Mouse (Mus musculus) urinary bladder, adult 2 months (tissue): ENCODE data around the gene Lgr6. TPM values are rescaled to one million over a fixed set of nuclear protein-coding genes. Genes with fewer than 3 reads are reported as not detected.

Experiments
- DNase-seq: peaks from one replicate; pipeline ENCODE4 v3.0.0; 2022; ENCODE audit warnings: low spot score
- polyA plus RNA-seq: library from polyadenylated mRNA; depleted of rRNA; stranded (reverse); fragments of >200 nt; gene quantifications from 2 replicates; pipeline ENCODE4 v1.2.3, GENCODE M21; 2012

The Lgr6 gene
- polyA plus RNA-seq, 1 experiment, result 0.34 TPM

- no peak for DNase-seq
These were observed 26.1 kb downstream of the Lgr6 start for GRCm38 (mm10) chr1:135079021-135079420.

GRCm38 (mm10) chr1:135076470-135076869, 28.6 kb downstream of the Lgr6 start:
- no peak for DNase-seq

GRCm38 (mm10) chr1:135075270-135075669, 29.8 kb downstream of the Lgr6 start:
- DNase-seq, result no peak

GRCm38 (mm10) chr1:135072643-135073042, 32.4 kb downstream of the Lgr6 start:
- no peak for DNase-seq

GRCm38 (mm10) chr1:135069841-135070240, 35.2 kb downstream of the Lgr6 start:
- DNase-seq, result no peak

- DNase-seq, result no peak
These were observed 40.6 kb downstream of the Lgr6 start for GRCm38 (mm10) chr1:135064525-135064924.

- DNase-seq, result no peak
These were observed 42.1 kb downstream of the Lgr6 start for GRCm38 (mm10) chr1:135062936-135063335.

- DNase-seq, result no peak
These were observed 43.8 kb downstream of the Lgr6 start for GRCm38 (mm10) chr1:135061300-135061699.

- no peak for DNase-seq
These were observed 44.9 kb downstream of the Lgr6 start for GRCm38 (mm10) chr1:135060174-135060573.

GRCm38 (mm10) chr1:135056901-135057300, 48.2 kb downstream of the Lgr6 start:
- no peak for DNase-seq

- DNase-seq, result no peak
These were observed 51.0 kb downstream of the Lgr6 start for GRCm38 (mm10) chr1:135054121-135054520.

GRCm38 (mm10) chr1:135044439-135044838, 60.6 kb downstream of the Lgr6 start:
- no peak for DNase-seq

GRCm38 (mm10) chr1:135036297-135036696, 68.8 kb downstream of the Lgr6 start:
- DNase-seq, result no peak

GRCm38 (mm10) chr1:135032658-135033057, 72.4 kb downstream of the Lgr6 start:
- DNase-seq, result no peak

- DNase-seq, result no peak
These were observed 75.0 kb downstream of the Lgr6 start for GRCm38 (mm10) chr1:135030121-135030520.

- DNase-seq, result no peak
These were observed 78.8 kb downstream of the Lgr6 start for GRCm38 (mm10) chr1:135026275-135026674.

GRCm38 (mm10) chr1:135023583-135023982, 81.5 kb downstream of the Lgr6 start:
- DNase-seq, result no peak

- no peak for DNase-seq
These were observed 83.1 kb downstream of the Lgr6 start for GRCm38 (mm10) chr1:135021936-135022335.

- no peak for DNase-seq
These were observed 84.1 kb downstream of the Lgr6 start for GRCm38 (mm10) chr1:135020970-135021369.

GRCm38 (mm10) chr1:135020281-135020940, 84.7 kb downstream of the Lgr6 start:
- DNase-seq, result no peak

- no peak for DNase-seq
These were observed 85.3 kb downstream of the Lgr6 start for GRCm38 (mm10) chr1:135019775-135020167.

GRCm38 (mm10) chr1:135019087-135019774, 85.8 kb downstream of the Lgr6 start:
- no peak for DNase-seq

GRCm38 (mm10) chr1:135017656-135018015, 87.4 kb downstream of the Lgr6 start:
- no peak for DNase-seq
